Mouse (Mus musculus) neural tube, embryonic 10.5 days (tissue): ENCODE measurements at regions not wholly inside any gene's neighbourhood (a gene's known extent, or its start where the extent isn't known, plus 50 kb on each side); places are given as distances from the start of the nearest gene placed in this dataset.

Source experiments
- DNase-seq: peaks from one replicate; pipeline ENCODE4 v3.0.0-alpha.2; 2017; ENCODE audit warnings: low spot score; ENCODE audit errors: extremely low spot score

- peak; percentile 77 for DNase-seq
These were observed 120.0 kb downstream of the Dact1 start for GRCm38 (mm10) chr12:71429561-71430200.

GRCm38 (mm10) chr12:71430331-71430730, 120.6 kb downstream of the Dact1 start:
- no peak for DNase-seq

GRCm38 (mm10) chr12:71431116-71431515, 121.4 kb downstream of the Dact1 start:
- DNase-seq: no peak

- peak; percentile 53 for DNase-seq
These were observed 124.0 kb downstream of the Dact1 start for GRCm38 (mm10) chr12:71433549-71434200.

- DNase-seq: peak; percentile 67
These were observed 128.6 kb downstream of the Dact1 start for GRCm38 (mm10) chr12:71438254-71438653.

- no peak for DNase-seq
These were observed 131.2 kb downstream of the Dact1 start for GRCm38 (mm10) chr12:71440863-71441262.

- DNase-seq: no peak
These were observed 131.6 kb downstream of the Dact1 start for GRCm38 (mm10) chr12:71441272-71441671.

- no peak for DNase-seq
These were observed 136.7 kb downstream of the Dact1 start for GRCm38 (mm10) chr12:71446177-71446891.

- no peak for DNase-seq
These were observed 137.2 kb downstream of the Dact1 start for GRCm38 (mm10) chr12:71446892-71447268.

- DNase-seq: no peak
These were observed 139.3 kb downstream of the Dact1 start for GRCm38 (mm10) chr12:71449032-71449431.

- DNase-seq: no peak
These were observed 140.4 kb downstream of the Dact1 start for GRCm38 (mm10) chr12:71450128-71450527.

- DNase-seq: no peak
These were observed 141.2 kb downstream of the Dact1 start for GRCm38 (mm10) chr12:71450680-71451463.

- DNase-seq: no peak
These were observed 147.2 kb downstream of the Dact1 start for GRCm38 (mm10) chr12:71456900-71457299.

GRCm38 (mm10) chr12:71458559-71459176, 149.0 kb downstream of the Dact1 start:
- no peak for DNase-seq

- no peak for DNase-seq
These were observed 151.0 kb downstream of the Dact1 start for GRCm38 (mm10) chr12:71460643-71461042.

GRCm38 (mm10) chr12:71467820-71468219, 158.1 kb downstream of the Dact1 start:
- DNase-seq: no peak

- DNase-seq: no peak
These were observed 158.6 kb downstream of the Dact1 start for GRCm38 (mm10) chr12:71468324-71468723.

- DNase-seq: no peak
These were observed 161.5 kb downstream of the Dact1 start for GRCm38 (mm10) chr12:71470983-71471715.

GRCm38 (mm10) chr12:71471720-71472119, 162.0 kb downstream of the Dact1 start:
- no peak for DNase-seq

GRCm38 (mm10) chr12:71476238-71476637, 166.6 kb downstream of the Dact1 start:
- no peak for DNase-seq

- DNase-seq: no peak
These were observed 168.0 kb downstream of the Dact1 start for GRCm38 (mm10) chr12:71477691-71478090.
